Mouse (Mus musculus) thymus, adult 18-20 months (tissue): ENCODE measurements around the gene Tmem106a.
"Not testable (repeated sequence)": the region's sequence is repeated elsewhere in the genome, so short reads cannot be mapped to it uniquely, and the experiment has no call there.

ENCODE experiments used
- DNase-seq, 2 experiments: peaks; one replicate each; pipeline ENCODE4 v3.0.0; 2022; ENCODE audit warnings: mixed read lengths in 2 of 2

Tmem106a gene

GRCm38 (mm10) chr11:101602491-101602890 lies 20.4 kb downstream of the Tmem106a start:
- no peak for DNase-seq

GRCm38 (mm10) chr11:101604116-101604515 lies 22.1 kb downstream of the Tmem106a start:
- DNase-seq, result no peak

GRCm38 (mm10) chr11:101604531-101605453 lies 22.8 kb downstream of the Tmem106a start:
- DNase-seq, result peak; percentile 58 to 69

GRCm38 (mm10) chr11:101607134-101607533 lies 25.1 kb downstream of the Tmem106a start:
- not testable (repeated sequence) for DNase-seq

GRCm38 (mm10) chr11:101610445-101610844 lies 28.4 kb downstream of the Tmem106a start:
- no peak for DNase-seq

- DNase-seq, result no peak
Measured at GRCm38 (mm10) chr11:101613596-101613995, 31.6 kb downstream of the Tmem106a start.

- DNase-seq, result no peak
Measured at GRCm38 (mm10) chr11:101614116-101614515, 32.1 kb downstream of the Tmem106a start.

GRCm38 (mm10) chr11:101615380-101615779 lies 33.3 kb downstream of the Tmem106a start:
- no peak for DNase-seq

- no peak for DNase-seq
Measured at GRCm38 (mm10) chr11:101616104-101616503, 34.1 kb downstream of the Tmem106a start.

GRCm38 (mm10) chr11:101616948-101617767 lies 35.1 kb downstream of the Tmem106a start:
- DNase-seq, result no peak

- DNase-seq, result peak in 1 of 2 experiments; percentile 22
Measured at GRCm38 (mm10) chr11:101617849-101618248, 35.8 kb downstream of the Tmem106a start.

- no peak for DNase-seq
Measured at GRCm38 (mm10) chr11:101618596-101618995, 36.6 kb downstream of the Tmem106a start.

GRCm38 (mm10) chr11:101620022-101620655 lies 38.1 kb downstream of the Tmem106a start:
- not testable (repeated sequence) for DNase-seq

- DNase-seq, result peak in 1 of 2 experiments; percentile 17
Measured at GRCm38 (mm10) chr11:101626649-101626994, 44.6 kb downstream of the Tmem106a start.

- peak; percentile 65 to 78 for DNase-seq
Measured at GRCm38 (mm10) chr11:101626995-101627856, 45.2 kb downstream of the Tmem106a start, which contains the start of gene Rdm1. Rdm1 (plus strand) TSS chr11:101627195.

- peak; percentile 68 to 78 for DNase-seq
Measured at GRCm38 (mm10) chr11:101627857-101628559, 46.0 kb downstream of the Tmem106a start.

GRCm38 (mm10) chr11:101628733-101629417 lies 46.8 kb downstream of the Tmem106a start:
- DNase-seq, result not testable (repeated sequence)

- no peak for DNase-seq
Measured at GRCm38 (mm10) chr11:101635660-101636059, 53.6 kb downstream of the Tmem106a start.

GRCm38 (mm10) chr11:101639761-101640160 lies 57.7 kb downstream of the Tmem106a start:
- DNase-seq, result no peak

- DNase-seq, result peak; percentile 49 to 59
Measured at GRCm38 (mm10) chr11:101640857-101641709, 59.0 kb downstream of the Tmem106a start.
